Mouse (Mus musculus) spleen, embryonic (tissue): Measurements from ENCODE around the gene Pfdn6.
"Not testable (repeated sequence)": the region's sequence is repeated elsewhere in the genome, so short reads cannot be mapped to it uniquely, and the experiment has no call there.

Experiments
- CTCF ChIA-PET: fragments of 350-600 bp; sonication (Branson Sonifier 250); formaldehyde crosslinking; loops from one replicate; lab custom pipeline; 2022; lab: Charles Lee

Gene Pfdn6

GRCm38 (mm10) chr17:33918293-33919203 lies 21.6 kb downstream of the Pfdn6 start:
- CTCF ChIA-PET: no interaction called here

- CTCF ChIA-PET: interaction anchor here (0.7 kb wide), 1 partner anchor 10 kb away, joined by 3 read pairs; no protein-coding TSS in a partner anchor
Measured at GRCm38 (mm10) chr17:33917656-33918292, 22.4 kb downstream of the Pfdn6 start.

GRCm38 (mm10) chr17:33916847-33917655 lies 23.1 kb downstream of the Pfdn6 start:
- CTCF ChIA-PET: interaction anchor here (0.7 kb wide), 1 partner anchor 11 kb away, joined by 3 read pairs; no protein-coding TSS in a partner anchor

GRCm38 (mm10) chr17:33916294-33916693 lies 23.8 kb downstream of the Pfdn6 start:
- CTCF ChIA-PET: no interaction called here

GRCm38 (mm10) chr17:33915671-33916250 lies 24.4 kb downstream of the Pfdn6 start, which contains the start of the genes Tapbp and Zbtb22:
Gene Tapbp, plus strand, starts transcription at chr17:33915899.
Gene Zbtb22, plus strand, starts transcription at chr17:33915904.
- CTCF ChIA-PET: interaction anchor here (0.6 to 1.4 kb wide), 2 partner anchors 18 to 1290 kb away, joined by 3 to 6 read pairs; no protein-coding TSS in a partner anchor

- CTCF ChIA-PET: interaction anchor here (0.6 to 1.4 kb wide), 3 partner anchors 17 to 1291 kb away, joined by 3 to 6 read pairs (median 5); no protein-coding TSS in a partner anchor
Measured at GRCm38 (mm10) chr17:33914969-33915391, 25.2 kb downstream of the Pfdn6 start.

GRCm38 (mm10) chr17:33913905-33914304 lies 26.2 kb downstream of the Pfdn6 start:
- CTCF ChIA-PET: no interaction called here

- CTCF ChIA-PET: no interaction called here
Measured at GRCm38 (mm10) chr17:33913264-33913663, 26.9 kb downstream of the Pfdn6 start.

- CTCF ChIA-PET: interaction anchor here (0.6 to 1.1 kb wide), 2 partner anchors 17 to 1925 kb away, joined by 5 to 14 read pairs; no protein-coding TSS in a partner anchor
Measured at GRCm38 (mm10) chr17:33911813-33912414, 28.2 kb downstream of the Pfdn6 start.

- CTCF ChIA-PET: interaction anchor here (0.5 to 1.1 kb wide), 4 partner anchors 16 to 1926 kb away, joined by 3 to 14 read pairs (median 5); no protein-coding TSS in a partner anchor
Measured at GRCm38 (mm10) chr17:33911052-33911812, 28.9 kb downstream of the Pfdn6 start.

- CTCF ChIA-PET: interaction anchor here (0.5 to 1.1 kb wide), 6 partner anchors 11 to 470 kb away, joined by 3 to 6 read pairs (median 5); no protein-coding TSS in a partner anchor
Measured at GRCm38 (mm10) chr17:33910346-33911051, 29.6 kb downstream of the Pfdn6 start.

- CTCF ChIA-PET: interaction anchor here (0.9 to 1.0 kb wide), 2 partner anchors 12 kb away, joined by 3 to 6 read pairs; no protein-coding TSS in a partner anchor
Measured at GRCm38 (mm10) chr17:33909869-33910250, 30.3 kb downstream of the Pfdn6 start.

- CTCF ChIA-PET: interaction anchor here (1.0 kb wide), 1 partner anchor 12 kb away, joined by 3 read pairs; no protein-coding TSS in a partner anchor
Measured at GRCm38 (mm10) chr17:33909077-33909868, 30.9 kb downstream of the Pfdn6 start, which contains the start of gene Daxx. Gene Daxx, plus strand, starts transcription at chr17:33909414.

GRCm38 (mm10) chr17:33908331-33909076 lies 31.6 kb downstream of the Pfdn6 start:
- CTCF ChIA-PET: interaction anchor here (1.6 kb wide), 1 partner anchor 11 kb away, joined by 3 read pairs; no protein-coding TSS in a partner anchor

GRCm38 (mm10) chr17:33904835-33905234 lies 35.3 kb downstream of the Pfdn6 start, which contains the start of gene Platr17:
Gene Platr17, plus strand, starts transcription at chr17:33905135.
- CTCF ChIA-PET: not testable (repeated sequence)

GRCm38 (mm10) chr17:33903911-33904651 lies 36.1 kb downstream of the Pfdn6 start:
- CTCF ChIA-PET: not testable (repeated sequence)
